Mouse (Mus musculus) retina, adult 2 months (tissue): ENCODE results near the gene Lsamp.
"Not testable (repeated sequence)": the region's sequence is repeated elsewhere in the genome, so short reads cannot be mapped to it uniquely, and the experiment has no call there.

Source experiments
- DNase-seq: peaks from one replicate; pipeline ENCODE4 v3.0.0-alpha.2; 2012; ENCODE audit warnings: low read depth, low spot score

The Lsamp gene

DNA sequence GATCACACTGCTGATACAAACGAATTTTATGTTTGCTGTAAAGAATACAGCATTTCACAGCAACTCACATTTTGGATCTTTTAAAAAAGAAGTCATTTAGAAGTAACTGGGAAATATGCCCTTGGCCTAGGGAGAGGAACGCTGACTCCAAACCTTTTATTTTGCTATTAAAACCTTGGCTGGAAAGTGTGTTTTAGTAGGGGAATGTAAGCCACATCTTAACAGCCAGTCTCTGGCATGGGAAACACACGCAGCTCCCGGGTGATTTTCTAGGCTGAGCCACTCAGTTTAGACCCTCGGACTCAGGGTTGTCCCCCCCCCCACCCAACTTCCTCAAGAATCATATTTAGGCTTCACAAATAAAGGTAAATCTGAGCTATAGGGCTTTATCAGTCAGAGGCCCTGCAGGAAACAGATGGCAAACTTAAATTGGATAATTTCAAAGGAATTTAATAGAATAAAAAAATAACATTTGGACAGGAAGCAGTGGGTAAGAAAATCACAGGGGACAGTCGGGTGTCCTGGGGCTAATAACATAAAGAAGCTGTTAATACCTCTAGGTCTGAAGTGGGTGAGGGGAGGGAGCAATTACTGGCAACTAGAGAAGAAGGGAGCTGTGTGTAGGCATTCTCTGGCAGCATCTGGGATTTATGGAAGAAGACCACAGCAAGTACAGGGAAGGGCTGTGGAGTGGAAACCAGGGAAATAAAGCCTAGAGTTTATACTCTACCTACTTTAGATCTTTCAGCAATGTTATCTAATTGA is 1933.1 kb downstream of the Lsamp start:
- no peak for DNase-seq

DNA sequence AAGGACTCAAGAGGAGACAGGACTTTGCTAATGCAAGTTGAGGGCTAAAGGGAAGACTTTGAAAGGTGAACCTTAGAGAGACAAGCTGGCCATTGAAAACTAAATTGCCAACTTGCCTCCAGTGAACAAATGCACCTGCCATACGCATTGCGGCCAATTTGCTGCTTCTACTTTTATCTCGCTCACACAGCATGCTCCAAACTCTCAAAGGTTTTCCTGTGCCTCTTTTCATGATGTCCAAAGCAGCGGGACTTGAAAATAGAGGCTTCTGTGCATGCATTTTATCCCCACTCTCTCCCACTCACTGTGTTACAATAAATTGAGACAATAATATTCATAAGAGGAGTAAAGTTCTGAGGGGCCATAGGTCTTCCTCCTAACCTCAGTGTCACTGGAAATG is 1945.4 kb downstream of the Lsamp start:
- DNase-seq = no peak

DNA sequence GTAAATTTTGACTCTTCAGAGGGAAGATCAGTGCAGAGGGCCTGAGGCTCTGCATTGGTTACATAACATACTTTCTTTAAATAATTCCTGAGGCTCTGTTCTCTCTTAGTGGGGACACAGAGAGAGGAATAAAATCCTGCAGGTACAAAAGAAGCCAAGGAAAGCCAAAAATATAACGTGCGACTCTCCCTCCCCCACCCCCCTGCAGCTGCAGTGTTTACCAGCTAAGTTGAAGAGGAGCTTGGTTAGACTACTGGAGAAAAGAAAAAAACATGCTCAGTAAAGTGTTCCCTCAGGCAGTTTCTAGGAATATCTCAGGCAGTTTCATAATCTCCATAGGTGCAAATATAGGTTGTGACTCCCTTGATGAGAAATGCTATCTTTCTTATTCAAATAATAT is 1951.5 kb downstream of the Lsamp start:
- DNase-seq = no peak

DNA sequence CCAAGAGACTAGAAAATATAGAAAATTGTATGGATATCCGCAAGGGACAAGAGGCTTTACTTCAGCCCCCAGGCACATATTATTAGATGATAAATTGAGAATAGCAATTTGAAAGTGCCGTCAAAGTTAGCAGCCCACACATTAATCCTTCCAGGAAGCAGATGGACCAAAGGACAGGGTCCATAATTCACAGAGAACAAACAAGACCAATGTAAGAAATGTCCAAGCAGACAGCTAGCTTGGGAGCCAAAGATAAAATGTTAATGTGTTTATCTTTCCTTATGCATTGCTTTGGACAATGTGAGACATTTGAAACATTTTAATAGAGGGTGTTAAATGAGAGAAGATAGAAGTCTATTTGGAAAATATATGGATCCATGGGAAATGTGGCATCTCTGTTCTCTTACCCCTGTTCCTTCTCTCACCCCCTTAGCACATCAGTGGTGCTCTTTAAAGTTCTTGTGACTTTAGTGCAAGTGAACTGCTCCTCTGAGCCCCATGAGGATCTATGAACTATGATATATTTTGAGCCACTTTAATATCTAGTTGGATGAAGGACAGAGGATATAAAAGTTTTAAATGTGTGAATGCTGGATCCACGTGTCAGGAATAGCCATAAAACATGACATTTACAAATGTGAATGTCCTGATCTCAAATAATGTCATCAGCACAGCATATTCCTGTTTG is 1952.9 kb downstream of the Lsamp start:
- no peak for DNase-seq

DNA sequence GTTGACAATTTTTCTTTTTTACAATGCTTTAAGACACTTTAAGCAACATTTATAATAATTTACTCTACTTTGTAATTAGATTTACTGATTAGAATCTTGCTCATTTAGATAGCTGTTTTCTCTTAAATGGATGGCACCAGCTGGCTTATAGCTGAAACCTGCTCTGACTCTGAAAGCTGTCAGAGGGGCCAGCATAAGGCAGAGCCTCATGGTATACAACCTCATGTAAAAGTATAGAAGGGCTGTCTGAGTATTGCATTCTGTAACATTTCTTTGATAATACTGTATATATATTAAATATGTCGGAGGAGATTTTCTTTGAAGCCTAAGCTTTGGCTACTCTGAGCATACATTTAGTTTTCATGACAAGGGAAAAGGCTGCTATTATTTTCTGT is 1953.4 kb downstream of the Lsamp start:
- no peak for DNase-seq

DNA sequence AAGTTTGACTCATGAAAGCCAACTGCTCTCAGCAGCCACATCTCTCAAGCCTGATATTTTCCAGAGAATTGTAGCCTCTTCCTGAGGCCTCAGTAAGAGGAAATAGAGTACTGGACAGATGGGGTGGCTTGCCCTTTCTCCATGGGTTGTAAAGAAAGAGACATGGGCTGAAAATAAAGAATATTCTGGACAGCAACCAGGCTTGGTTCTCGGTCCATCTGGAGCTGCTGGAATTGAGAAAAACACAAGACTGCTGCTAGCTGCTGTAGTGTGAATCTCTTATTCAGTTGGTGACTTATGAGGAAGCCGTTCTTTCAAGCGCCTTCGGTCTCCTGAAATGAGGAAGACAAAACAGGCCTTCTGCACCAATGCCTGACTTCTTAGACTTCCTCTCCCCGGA is 1954.1 kb downstream of the Lsamp start:
- DNase-seq = no peak

DNA sequence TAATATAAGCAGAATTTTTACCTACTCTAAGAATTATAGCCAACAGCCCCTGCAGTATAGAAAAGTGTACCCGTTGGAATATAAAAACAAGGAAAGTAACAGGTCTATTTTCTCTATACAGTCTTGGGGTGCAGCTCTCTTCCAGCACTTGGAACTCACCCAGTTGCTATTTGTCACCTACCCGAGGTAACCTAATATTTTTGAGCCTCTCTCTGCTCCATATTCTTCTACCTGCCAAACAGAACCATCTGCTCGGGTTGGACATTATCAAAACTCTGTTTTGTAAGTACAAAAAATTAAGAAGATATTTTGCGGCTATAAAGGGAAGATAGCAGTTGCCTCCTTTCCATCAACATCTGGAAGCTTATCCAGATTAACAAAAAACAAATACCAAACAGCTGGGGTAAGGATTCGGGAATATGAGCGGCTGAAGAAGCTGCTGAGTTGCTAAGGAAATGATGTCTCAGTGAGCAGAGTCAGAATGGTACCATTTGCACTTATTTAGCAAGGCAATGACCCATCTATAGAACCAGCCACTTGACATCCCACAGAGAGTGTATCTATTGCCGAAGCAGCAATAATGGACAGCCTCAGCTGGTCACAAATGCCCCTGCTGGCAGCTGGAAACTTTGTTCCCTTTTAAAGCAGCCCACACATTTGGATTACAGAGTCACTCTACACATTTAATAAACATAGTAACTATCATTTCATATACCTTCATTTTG is 1957.6 kb downstream of the Lsamp start:
- no peak for DNase-seq

DNA sequence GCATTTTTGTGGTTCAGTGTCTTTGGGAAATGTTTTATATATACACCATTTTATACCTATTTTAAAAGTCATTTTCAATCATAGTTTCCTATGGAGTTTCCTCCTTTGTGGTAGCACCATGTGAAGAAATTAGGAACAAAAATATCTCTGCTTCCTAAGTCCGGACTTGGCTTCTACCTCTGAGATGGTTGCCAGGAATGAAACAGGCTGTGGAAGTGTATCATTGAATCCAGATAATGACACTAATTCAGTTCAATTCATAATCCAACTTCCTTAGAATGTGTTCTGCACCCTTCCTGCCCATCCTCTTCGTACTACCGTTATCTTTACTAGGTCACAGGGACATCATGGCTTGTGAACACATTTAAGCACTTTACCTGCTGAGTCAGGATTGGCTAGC is 1973.7 kb downstream of the Lsamp start:
- DNase-seq = no peak

DNA sequence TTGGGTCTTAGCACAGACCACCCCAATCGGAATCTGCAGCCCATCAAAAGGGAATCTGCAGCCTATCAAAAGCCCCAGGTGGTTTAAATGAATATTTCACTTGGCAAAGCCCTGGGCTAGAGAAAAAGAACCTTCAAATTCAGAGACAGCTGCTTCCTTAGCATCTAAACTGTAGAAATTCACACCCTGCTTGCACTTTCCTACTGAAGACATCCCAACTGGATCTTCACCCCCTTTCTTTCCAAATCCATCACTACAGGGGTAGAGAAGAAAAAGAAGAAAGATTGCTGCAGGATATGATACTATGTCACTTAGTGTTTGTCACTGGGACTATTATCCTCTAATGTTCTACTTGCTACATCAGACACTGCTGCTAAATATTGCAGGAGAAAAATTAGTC is 1981.5 kb downstream of the Lsamp start:
- DNase-seq = no peak

DNA sequence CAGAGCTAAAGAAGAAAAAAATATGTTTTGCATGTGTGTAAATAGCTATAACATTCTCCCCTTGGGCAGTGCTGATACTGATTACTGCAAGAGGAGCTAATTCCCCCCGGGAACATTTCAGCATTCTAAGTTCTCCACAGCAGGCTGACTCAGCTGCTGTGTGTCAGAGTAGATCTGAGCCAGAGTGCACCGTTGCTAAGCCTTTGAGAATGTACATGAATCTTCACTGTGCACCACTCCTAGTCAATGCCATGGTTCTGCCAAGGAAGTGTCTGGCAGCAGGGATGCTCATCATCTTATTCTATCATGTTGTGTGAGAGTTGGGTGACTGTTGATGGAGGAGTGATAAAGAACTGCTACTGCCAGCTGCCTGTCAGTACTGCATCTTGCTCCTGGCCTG is 1985.1 kb downstream of the Lsamp start:
- peak; percentile 2 for DNase-seq

DNA sequence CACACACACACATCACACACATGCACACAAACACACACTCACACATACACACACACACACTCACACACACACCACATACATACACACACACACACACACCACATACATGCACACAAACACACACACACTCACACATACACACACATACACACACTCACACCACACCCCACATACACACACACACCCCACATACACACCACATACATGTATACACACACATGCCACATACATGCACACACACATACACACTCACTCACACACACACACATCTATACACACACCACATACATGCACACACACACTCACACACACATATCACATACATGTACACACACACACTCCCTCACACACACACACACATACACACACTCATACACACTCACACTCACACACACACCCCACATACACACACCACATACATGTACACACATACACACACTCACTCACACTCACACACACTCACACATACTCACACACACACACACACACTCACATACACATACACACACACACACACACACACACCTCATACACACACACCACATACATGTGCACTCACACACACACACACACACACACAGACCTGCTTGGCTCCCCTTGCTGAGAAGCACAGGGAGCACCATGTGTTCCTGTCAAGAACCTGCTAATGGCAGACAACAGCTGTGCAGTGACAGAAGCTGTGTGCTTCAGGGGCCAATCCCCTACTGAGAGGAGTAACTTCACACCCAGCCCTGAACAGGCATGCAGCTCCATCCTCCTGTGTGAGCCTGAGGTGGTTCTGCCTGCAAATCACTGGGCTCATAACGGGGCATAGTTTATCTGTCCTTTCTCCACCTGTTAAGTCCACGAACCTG is 1990.9 kb downstream of the Lsamp start:
- no peak for DNase-seq

DNA sequence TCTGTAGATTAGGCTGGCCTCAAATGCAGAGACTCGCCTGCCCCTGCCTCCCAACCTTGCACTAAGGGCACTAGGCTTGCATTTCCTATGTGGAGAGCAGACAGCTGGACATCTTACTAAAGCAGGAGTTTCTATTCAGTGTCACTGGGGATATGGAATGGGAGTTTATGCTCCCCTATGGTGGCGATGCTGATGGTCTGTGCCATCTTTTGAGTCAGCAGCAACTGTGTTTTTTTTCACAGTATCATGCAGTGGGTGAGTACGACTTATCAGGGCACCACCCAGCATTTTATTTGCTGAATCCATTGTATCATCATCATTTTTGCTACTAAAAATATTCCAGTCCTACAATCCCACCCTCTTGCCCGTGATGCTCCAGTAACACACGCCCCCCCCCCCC is 1992.7 kb downstream of the Lsamp start:
- no peak for DNase-seq

DNA sequence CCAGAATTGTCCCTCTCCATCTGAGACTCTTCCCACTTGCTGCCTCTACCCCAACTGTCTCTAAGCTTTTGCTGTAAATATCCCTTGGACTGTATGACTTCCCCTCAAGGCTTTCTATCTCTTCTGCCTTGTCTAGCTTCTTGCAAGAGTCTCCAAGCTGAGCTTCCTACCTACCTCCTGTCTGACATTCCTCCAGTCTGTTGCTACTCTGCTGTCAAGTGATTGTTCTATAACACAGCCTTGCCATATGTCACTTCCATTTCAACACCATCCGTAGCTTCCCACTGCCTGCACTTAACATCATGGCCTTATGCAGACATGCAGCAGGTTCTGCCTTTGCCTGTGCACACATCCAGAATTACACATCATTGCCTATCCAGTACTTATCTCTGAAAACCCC is 2012.8 kb downstream of the Lsamp start:
- no peak for DNase-seq

DNA sequence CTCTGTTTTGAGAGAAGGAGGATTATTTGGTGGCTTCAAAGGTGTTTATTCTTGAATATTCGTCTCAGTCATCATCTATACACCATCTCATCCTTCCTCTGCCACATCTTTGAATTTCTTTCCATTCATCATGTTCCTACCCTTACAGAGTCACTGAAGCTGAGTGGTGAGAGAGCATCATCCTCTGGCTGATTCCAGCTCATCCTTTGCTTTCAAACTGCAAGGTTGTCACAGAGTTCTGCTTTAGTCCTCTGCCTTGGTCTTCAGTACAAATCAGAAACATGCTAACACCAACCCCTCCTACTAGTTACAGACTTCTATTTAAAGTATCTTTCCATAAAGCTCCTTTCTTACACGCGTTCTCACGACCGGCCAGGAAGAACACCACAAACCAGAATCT is 2018.8 kb downstream of the Lsamp start:
- no peak for DNase-seq

DNA sequence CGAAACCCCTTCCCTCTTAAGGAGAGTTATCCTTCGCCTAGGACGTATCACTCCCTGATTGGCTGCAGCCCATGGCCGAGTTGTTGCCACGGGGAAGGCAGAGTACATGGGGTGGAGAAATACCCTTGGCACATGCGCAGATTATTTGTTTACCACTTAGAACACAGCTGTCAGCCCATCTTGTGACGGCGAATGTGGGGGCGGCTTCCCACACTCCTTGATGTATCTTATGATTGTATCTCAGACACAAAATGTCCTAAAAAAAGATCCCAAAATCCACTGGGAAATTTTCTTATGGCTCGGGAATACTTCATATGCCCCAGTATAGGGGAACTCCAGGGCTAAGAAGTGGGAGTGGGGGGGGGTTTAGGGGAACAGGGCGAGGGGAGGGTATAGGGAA is 2019.3 kb downstream of the Lsamp start:
- not testable (repeated sequence) for DNase-seq

DNA sequence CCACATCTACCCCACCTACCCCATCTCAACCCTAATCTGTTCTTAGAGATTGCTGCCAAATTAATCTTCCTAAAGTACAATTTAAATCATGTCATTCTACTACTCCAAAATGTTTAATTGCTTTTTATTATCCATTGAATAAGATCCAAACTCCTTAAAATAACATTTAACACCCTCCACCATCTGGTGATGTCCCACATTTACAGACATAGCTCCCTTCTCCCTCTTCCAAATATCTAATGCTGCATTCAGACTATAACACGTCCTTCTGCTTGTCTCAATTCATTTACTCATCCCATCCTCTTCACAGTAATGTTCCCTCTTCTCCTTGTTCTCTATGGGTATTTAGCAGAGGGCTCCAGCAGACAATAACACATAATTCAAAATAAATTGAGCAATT is 2020.0 kb downstream of the Lsamp start:
- no peak for DNase-seq

DNA sequence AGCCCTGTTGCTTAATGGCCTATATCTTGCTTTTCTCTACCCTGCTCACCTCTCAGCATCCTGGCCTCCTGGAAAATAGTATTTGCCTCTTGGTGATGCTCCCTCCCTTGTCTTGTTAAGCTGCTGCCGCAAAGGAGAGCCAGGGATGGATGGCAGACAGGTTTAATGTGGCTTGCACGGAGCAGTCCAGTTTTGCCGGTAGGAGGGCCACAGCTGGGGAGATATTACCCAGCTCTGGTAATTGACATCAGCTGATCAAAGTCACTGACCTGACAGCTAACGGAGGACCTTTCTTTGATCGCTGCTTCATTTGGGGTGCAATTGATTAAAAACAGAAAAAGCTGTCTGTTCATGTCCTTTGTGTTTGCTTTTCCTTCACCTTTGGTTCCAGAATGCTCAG is 2030.8 kb downstream of the Lsamp start:
- DNase-seq = no peak

DNA sequence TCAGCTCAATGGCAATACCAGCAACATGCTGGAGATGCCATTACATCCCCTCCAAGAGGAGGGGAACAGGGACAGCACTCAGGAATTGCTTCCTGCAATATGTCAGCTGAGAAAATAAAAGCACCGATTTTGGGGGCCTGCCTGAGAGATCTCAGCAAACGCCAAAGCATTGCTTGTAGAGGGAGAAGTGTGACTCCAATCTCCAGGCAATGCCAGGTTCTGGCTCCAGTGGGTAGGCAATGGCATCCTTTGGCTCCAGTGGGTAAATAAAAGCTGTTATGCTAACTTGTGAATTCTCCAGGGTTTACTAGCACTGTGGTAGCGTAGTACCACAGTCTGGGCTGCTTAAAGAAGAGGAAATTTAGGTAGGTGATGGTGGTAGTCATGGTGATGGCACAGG is 2031.3 kb downstream of the Lsamp start:
- no peak for DNase-seq

DNA sequence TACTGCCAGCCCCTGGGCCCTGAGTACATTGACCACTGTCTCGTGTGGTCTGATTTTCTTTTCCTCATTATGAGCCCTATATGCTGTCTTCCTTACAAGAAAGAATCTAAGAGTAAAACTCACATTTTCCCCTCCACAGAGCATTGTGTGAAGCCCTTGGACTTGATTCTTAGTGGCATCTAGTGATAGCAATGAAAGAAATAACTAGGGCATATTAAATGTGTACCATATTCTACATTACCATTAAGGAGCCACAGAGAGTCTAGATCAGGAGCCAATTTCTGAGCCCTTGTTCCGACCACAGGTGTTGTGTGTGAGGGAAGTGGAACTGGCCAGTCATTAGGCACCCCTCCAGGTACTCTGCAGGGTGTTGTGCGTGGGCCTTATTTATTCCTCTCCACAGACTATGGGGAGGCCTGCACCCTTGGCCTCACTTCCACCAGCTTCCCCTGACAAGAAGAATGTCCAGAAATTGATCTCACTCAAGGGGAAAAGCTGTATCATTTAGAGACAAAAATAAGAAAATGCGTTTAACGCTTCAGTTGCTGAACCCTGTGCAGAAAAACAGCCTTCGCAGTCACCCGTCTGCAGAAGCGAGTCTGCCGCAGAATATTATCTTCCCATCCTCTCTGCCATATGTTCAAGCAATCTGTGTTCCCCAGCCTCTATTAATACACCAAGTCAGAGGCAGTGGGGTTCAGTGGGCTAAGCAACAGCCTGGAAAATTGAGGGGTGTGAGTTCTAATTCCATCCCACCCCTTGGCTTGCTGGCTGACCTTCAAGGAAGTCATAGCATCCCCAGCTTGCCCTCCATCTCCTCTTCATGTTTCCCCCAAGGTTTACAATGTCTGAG is 2032.9 kb downstream of the Lsamp start:
- no peak for DNase-seq

DNA sequence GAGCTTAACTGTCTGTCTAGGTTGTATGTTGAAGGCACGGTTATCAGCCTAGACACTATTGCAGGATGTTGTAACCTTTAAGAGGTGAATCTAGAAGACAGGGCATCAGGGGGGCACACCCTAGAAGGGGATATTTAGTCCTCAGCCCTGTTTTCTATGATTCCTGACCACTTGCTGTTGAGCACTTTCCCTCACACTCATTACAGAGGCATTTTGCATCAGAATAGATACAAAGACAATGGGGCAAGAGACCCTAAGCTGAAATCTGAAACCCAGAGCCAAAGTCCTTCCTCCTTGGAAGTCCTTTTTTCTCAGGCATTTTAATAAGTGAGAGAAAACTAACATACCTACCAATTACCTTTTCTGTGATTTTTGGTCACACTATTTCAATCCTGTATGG is 2038.4 kb downstream of the Lsamp start:
- DNase-seq = no peak

DNA sequence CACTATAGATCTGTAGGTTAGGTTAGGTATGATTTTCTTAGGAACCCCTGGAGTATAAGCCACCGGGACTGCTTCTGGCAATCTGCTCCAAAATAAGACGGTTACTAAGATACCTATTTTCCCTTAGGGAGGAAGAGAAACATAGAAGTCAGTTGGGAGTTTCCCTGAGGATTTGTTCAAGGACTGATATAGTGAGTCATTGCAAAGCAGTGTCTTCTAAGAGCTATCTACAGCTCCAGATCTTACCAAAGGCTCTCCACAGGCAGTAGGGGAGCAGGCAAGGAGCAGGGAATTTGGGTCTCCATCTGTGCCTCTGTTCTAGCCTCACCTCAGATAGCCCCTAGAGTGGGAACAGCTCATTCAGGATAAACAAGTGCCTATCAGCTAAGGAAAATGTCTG is 2047.9 kb downstream of the Lsamp start:
- DNase-seq = no peak
